Mouse (Mus musculus): ENCODE data around the gene Cd86. TPM values are rescaled to one million over a fixed set of nuclear protein-coding genes. Genes with fewer than 3 reads are reported as not detected.

Gene Cd86
- polyA plus RNA-seq, 1 experiment, result not detected

- no peak for TF ChIP-seq POLR2A (IDR thresholded peaks at IDR 0.05; ENCODE audit: insufficient read depth, low read depth, low read length)
- no peak for TF ChIP-seq CTCF (IDR thresholded peaks at IDR 0.05; ENCODE audit: insufficient read depth, low read depth, low read length)
- H3K4me1 ChIP-seq (ENCODE audit: control insufficient read depth, insufficient read depth, low read length), result no peaks in the 10 kb centered on the region
- no peak overlapping the region for H3K4me3 ChIP-seq (ENCODE audit: insufficient read depth, low read depth, low read length)
- WGBS, result 85% methylated on average over 10 of the region's 10 CpGs
- H3K27ac ChIP-seq (ENCODE audit: insufficient read depth, low read depth, low read length), result no peak overlapping the region
These were observed 69.0 kb downstream of the Cd86 start for GRCm38 (mm10) chr16:36596671-36597410.

- H3K4me3 ChIP-seq (ENCODE audit: insufficient read depth, low read depth, low read length), result no peak overlapping the region
- no peaks in the 10 kb centered on the region for H3K4me1 ChIP-seq (ENCODE audit: control insufficient read depth, insufficient read depth, low read length)
- TF ChIP-seq POLR2A (IDR thresholded peaks at IDR 0.05; ENCODE audit: insufficient read depth, low read depth, low read length), result no peak
- TF ChIP-seq CTCF (IDR thresholded peaks at IDR 0.05; ENCODE audit: insufficient read depth, low read depth, low read length), result no peak
- 80% methylated on average over 1 of the region's 1 CpGs for WGBS
- H3K27ac ChIP-seq (ENCODE audit: insufficient read depth, low read depth, low read length), result no peak overlapping the region
These were observed 76.0 kb downstream of the Cd86 start for GRCm38 (mm10) chr16:36589898-36590297.

- Histone ChIP-seq H3K27ac (ENCODE audit: insufficient read depth, low read depth, low read length) (no peak overlapping the region), H3K4me3 (ENCODE audit: insufficient read depth, low read depth, low read length) (no peak overlapping the region), H3K4me1 (ENCODE audit: control insufficient read depth, insufficient read depth, low read length) (no peaks in the 10 kb centered on the region)
- no peak for TF ChIP-seq CTCF (IDR thresholded peaks at IDR 0.05; ENCODE audit: insufficient read depth, low read depth, low read length)
- TF ChIP-seq POLR2A (IDR thresholded peaks at IDR 0.05; ENCODE audit: insufficient read depth, low read depth, low read length), result no peak
- 81% methylated on average over 4 of the region's 4 CpGs for WGBS
These were observed 77.9 kb downstream of the Cd86 start for GRCm38 (mm10) chr16:36587971-36588370.

GRCm38 (mm10) chr16:36582073-36582472, 83.8 kb downstream of the Cd86 start:
- no peak overlapping the region for H3K4me3 ChIP-seq (ENCODE audit: insufficient read depth, low read depth, low read length)
- TF ChIP-seq CTCF (IDR thresholded peaks at IDR 0.05; ENCODE audit: insufficient read depth, low read depth, low read length) (no peak), POLR2A (IDR thresholded peaks at IDR 0.05; ENCODE audit: insufficient read depth, low read depth, low read length) (no peak)
- H3K27ac ChIP-seq (ENCODE audit: insufficient read depth, low read depth, low read length), result no peak overlapping the region
- WGBS, result 64% methylated on average over 3 of the region's 3 CpGs
- H3K4me1 ChIP-seq (ENCODE audit: control insufficient read depth, insufficient read depth, low read length), result no peaks in the 10 kb centered on the region

- H3K4me3 ChIP-seq (ENCODE audit: insufficient read depth, low read depth, low read length), result no peak overlapping the region
- WGBS, result 74% methylated on average over 8 of the region's 8 CpGs
- H3K27ac ChIP-seq (ENCODE audit: insufficient read depth, low read depth, low read length), result no peak overlapping the region
- H3K4me1 ChIP-seq (ENCODE audit: control insufficient read depth, insufficient read depth, low read length), result no peaks in the 10 kb centered on the region
- no peak for TF ChIP-seq CTCF (IDR thresholded peaks at IDR 0.05; ENCODE audit: insufficient read depth, low read depth, low read length)
- TF ChIP-seq POLR2A (IDR thresholded peaks at IDR 0.05; ENCODE audit: insufficient read depth, low read depth, low read length), result no peak
These were observed 93.9 kb downstream of the Cd86 start for GRCm38 (mm10) chr16:36571942-36572341.

GRCm38 (mm10) chr16:36561386-36562338, 104.2 kb downstream of the Cd86 start, which contains the start of gene Casr:
Gene Casr (minus strand): TSS chr16:36562141.
- Histone ChIP-seq H3K27ac (ENCODE audit: insufficient read depth, low read depth, low read length) (no peak within 1 kb of the TSS), H3K4me1 (ENCODE audit: control insufficient read depth, insufficient read depth, low read length) (peaks cover 9% of the 10 kb centered on the region), H3K4me3 (ENCODE audit: insufficient read depth, low read depth, low read length) (peak within 1 kb of the TSS; percentile 27)
- 3% methylated on average over 36 of the region's 36 CpGs for WGBS
- no peak for TF ChIP-seq CTCF (IDR thresholded peaks at IDR 0.05; ENCODE audit: insufficient read depth, low read depth, low read length)
- TF ChIP-seq POLR2A (IDR thresholded peaks at IDR 0.05; ENCODE audit: insufficient read depth, low read depth, low read length), result no peak

GRCm38 (mm10) chr16:36559573-36559972, 106.3 kb downstream of the Cd86 start:
- peaks cover 9% of the 10 kb centered on the region for H3K4me1 ChIP-seq (ENCODE audit: control insufficient read depth, insufficient read depth, low read length)
- H3K4me3 ChIP-seq (ENCODE audit: insufficient read depth, low read depth, low read length), result no peak overlapping the region
- 87% methylated on average over 6 of the region's 6 CpGs for WGBS
- TF ChIP-seq CTCF (IDR thresholded peaks at IDR 0.05; ENCODE audit: insufficient read depth, low read depth, low read length) (no peak), POLR2A (IDR thresholded peaks at IDR 0.05; ENCODE audit: insufficient read depth, low read depth, low read length) (no peak)
- no peak overlapping the region for H3K27ac ChIP-seq (ENCODE audit: insufficient read depth, low read depth, low read length)

GRCm38 (mm10) chr16:36555672-36556165, 110.2 kb downstream of the Cd86 start:
- TF ChIP-seq POLR2A (IDR thresholded peaks at IDR 0.05; ENCODE audit: insufficient read depth, low read depth, low read length) (no peak), CTCF (IDR thresholded peaks at IDR 0.05; ENCODE audit: insufficient read depth, low read depth, low read length) (no peak)
- WGBS, result 83% methylated on average over 10 of the region's 10 CpGs

More at GRCm38 (mm10) chr16:36555672-36556165, 110.2 kb downstream of the Cd86 start:
- Histone ChIP-seq H3K4me1 (ENCODE audit: control insufficient read depth, insufficient read depth, low read length) (no peaks in the 10 kb centered on the region), H3K27ac (ENCODE audit: insufficient read depth, low read depth, low read length) (no peak overlapping the region), H3K4me3 (ENCODE audit: insufficient read depth, low read depth, low read length) (no peak overlapping the region)

Other genes starting within 250 kb of the Cd86 start
- gene Stfa3, start 210.7 kb downstream of the Cd86 start, polyA plus RNA-seq (2012; ENCODE audit: insufficient read depth, insufficient read length, low replicate concordance, missing spikeins), result not detected in 2 replicates
- gene Casr, start 103.9 kb downstream of the Cd86 start, polyA plus RNA-seq (2012; ENCODE audit: insufficient read depth, insufficient read length, low replicate concordance, missing spikeins), result not detected in 2 replicates
- not detected in 2 replicates for gene Ildr1, start 27.9 kb upstream of the Cd86 start, polyA plus RNA-seq (2012; ENCODE audit: insufficient read depth, insufficient read length, low replicate concordance, missing spikeins)
- not detected in 2 replicates for gene Slc15a2, start 118.9 kb upstream of the Cd86 start, polyA plus RNA-seq (2012; ENCODE audit: insufficient read depth, insufficient read length, low replicate concordance, missing spikeins)
- not detected in 2 replicates for gene Iqcb1, start 162.3 kb upstream of the Cd86 start, polyA plus RNA-seq (2012; ENCODE audit: insufficient read depth, insufficient read length, low replicate concordance, missing spikeins)
- not detected in 2 replicates for gene Eaf2, start 208.9 kb upstream of the Cd86 start, polyA plus RNA-seq (2012; ENCODE audit: insufficient read depth, insufficient read length, low replicate concordance, missing spikeins)
- gene Golgb1, start 209.1 kb upstream of the Cd86 start, polyA plus RNA-seq (2012; ENCODE audit: insufficient read depth, insufficient read length, low replicate concordance, missing spikeins), result 36.6 TPM in 1 of 2 replicates, not detected in the other

Data from olfactory bulb, adult 2 months (tissue).